Mouse (Mus musculus) E14TG2a.4 (cell line): ENCODE measurements around the gene Slc2a8.

Source experiments
- CTCF ChIP-seq: conservative IDR thresholded peaks from 2 replicates; pipeline ENCODE4 v1.5.1; 2014; ENCODE audit warnings: low read length
- NANOG ChIP-seq: IDR thresholded peaks from 2 replicates; pipeline ENCODE4 v1.6.1; 2014; ENCODE audit warnings: borderline replicate concordance, low read length, mixed read lengths

GRCm38 (mm10) chr2:33022846-33023245, 41.0 kb upstream of the Slc2a8 start:
- no peak for TF ChIP-seq CTCF
- TF ChIP-seq NANOG: no peak
